Mouse (Mus musculus): ENCODE measurements around the gene Snrnp40.

DNA sequence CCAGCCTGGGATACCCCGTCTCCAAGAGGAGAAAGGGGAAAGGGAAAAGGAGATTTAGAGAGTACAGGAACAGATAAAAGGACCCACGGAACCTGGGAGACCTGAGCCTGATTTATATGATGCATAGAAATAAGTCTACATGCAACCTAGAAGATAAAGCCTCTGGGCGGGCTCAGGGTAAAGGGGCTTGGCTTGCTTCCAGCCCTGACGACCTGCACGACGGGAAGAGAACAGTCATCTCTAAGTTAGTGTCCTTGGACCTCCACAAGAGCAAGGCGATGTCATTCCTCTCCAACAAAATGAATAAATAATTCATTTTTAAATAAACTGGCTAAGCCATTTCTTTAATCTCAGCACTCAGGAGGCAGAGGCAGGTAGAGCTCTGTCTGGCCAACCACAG, 37.4 kb upstream of the Snrnp40 start:
- TF ChIP-seq MEF2A (IDR thresholded peaks at IDR 0.05; ENCODE audit: borderline replicate concordance, low read depth, low read length), result no peak
- no peak for TF ChIP-seq POLR2A (IDR thresholded peaks at IDR 0.05; ENCODE audit: low read depth, low read length)
- no peak for TF ChIP-seq GABPA (IDR thresholded peaks at IDR 0.05; ENCODE audit: insufficient replicate concordance, low read depth, low read length)

All from CH12.LX (cell line).